Mouse (Mus musculus) lung, postnatal 14 days (tissue): ENCODE results near the gene Nhsl1.
A peak's percentile ranks its signal among the peaks of the same experiment; 100 is the strongest.

Experiments
- DNase-seq: peaks from one replicate; pipeline ENCODE4 v3.0.0; 2021

Gene Nhsl1

DNA sequence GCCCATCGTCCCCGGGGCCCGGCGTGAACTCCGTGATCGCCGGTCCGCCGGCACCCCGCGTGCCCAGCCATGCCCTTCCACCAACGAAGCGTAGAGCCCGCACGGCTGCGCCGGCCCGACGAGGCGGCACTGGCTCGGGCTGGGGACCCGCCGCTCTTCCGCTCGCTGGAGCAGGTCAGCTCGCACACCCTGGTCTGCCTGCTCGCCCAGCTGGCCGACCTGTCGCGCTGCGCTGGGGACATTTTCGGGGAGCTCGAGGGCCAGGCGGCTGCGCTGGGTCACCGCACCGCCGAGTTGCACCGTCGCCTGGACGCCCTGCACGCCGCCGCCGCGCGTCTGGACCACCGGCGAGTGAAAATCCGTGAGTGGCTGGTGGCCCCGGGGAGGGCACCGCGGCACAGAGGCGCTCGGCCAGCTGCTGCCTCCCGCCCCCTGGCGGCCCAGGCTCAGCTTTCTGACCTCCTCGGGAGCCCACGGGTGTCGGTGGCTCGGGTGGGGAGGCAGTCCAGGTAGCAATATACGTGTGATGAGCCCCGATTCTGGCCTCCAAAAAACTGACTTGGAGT, at the start of gene Nhsl1:
Nhsl1 (plus strand) TSS at position 70 of the 566 bp plus-strand sequence.
- DNase-seq = peak; percentile 79

DNA sequence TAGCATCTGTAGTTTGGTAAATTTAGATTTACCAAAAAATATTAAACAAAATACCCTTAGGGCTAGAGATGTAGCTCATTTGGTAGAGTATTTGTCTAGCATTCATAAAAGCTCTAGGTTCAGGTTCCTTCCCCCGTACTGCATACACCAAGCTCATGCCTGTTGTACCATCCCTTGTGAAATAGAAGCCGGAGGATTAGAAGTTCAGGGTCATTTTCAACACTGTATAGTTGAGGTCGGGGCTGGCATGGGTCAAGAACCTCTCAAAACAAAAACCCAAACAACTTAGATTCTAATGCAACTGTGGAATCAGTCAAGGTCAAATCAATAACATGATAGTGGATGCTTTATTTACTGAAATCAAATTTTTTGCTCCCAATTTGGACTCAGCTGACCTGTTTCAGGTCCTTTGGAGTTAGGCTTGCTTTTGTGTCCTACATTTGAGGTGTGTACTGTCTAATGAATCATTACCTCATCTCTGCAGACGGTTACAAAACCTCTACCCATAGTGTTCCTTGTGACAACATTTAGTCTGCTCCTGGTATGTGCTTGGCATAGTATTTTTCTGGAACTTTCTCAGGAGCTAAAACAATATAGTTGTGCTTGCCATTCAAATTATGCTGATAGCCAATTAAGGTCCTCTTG, 42.6 kb upstream of the Nhsl1 start:
- no peak for DNase-seq

DNA sequence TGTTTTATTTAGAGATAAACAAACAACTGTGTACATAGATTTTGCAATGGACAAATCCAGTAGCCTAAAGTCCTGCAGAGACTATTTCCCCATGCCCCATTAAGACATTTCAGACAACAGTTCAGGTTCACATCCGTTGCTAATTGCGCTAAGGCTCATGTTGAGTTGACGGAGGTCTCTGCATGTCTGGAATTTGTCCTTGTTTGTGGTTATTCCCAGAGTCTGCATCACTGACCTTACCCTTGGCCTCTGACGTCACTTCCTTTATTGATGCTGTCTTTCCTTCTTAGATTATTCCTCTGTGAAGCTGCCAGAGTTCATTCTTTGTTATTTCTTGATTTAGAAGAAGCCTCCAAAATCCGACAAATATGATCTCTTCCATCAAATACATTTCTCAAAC, 34.8 kb upstream of the Nhsl1 start:
- DNase-seq = no peak

DNA sequence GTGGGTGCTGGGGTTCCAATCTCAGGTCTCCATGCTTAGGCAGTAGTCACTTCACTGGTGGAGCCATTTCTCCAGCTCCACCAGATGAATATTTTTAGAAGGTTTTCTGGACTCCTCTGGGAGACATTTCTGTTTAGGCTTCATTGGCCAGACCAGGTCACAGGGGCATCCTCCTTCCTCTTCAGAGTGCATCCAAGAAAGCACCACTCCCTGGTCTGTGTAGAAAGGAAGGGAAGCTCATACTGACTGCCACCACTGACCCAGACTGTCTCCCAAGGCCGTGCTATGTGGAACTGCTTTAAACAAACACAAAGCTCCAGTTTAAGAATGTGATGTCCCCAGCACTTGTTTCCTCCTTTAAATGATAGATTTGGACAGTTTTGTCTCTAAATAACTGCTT, 29.3 kb upstream of the Nhsl1 start:
- peak; percentile 2 for DNase-seq

DNA sequence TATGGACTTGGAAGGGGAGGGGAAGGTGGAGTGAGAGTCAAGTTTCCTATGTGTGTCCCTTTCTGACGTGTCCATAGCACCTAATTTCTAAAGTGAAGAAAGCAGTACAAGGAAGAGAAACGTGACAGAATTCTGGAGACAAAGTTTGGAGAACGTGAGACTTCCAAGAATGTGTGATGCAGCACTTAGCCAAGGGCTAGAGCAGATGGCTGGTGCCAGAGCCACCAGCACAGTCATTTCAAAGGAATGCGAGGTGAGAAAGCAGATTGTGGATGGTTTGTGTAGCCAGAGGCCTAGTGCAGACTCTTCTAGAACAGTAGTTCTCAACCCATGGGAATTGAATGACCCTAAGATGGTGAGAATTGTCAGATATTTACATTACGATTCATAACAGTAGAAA, 13.7 kb upstream of the Nhsl1 start:
- no peak for DNase-seq

DNA sequence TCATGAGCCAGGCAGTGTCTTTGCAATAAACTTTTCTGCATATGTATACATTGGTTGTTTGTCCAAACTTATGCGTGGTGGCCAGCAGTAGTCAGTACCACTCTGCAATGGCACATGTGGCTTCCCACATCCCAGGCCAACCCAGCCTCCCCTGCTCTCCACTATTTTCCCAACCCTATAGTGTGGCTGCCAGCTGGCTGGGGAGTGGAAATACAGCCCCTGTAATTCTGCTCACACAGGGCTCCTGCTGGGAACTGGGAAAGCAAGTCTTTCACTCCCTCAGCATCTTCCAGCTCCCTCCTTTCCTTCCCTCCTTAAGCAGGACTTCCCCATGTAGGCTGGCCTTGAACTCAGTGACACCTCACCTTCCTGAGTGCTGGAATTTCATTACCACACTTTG, 3.7 kb upstream of the Nhsl1 start:
- no peak for DNase-seq

DNA sequence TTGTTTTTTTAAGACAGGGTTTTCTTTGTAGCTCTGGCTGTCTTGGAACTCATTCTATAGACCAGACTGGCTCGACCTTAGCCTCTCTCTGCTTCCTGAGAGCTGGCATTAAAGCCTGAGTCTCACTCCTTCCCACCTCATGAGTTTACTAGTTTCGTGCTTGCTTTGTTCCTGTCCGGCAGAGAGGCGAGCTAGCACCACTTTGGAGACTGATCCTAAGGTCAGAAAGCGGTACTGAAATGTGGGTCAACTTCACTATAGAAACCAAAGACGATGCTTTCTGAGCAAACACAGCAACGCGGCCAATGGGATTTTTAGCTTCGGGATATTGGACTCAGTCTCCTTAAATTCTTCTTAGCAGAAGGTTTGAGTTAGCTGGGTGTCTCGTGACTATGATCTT, 1.3 kb upstream of the Nhsl1 start:
- DNase-seq = no peak

DNA sequence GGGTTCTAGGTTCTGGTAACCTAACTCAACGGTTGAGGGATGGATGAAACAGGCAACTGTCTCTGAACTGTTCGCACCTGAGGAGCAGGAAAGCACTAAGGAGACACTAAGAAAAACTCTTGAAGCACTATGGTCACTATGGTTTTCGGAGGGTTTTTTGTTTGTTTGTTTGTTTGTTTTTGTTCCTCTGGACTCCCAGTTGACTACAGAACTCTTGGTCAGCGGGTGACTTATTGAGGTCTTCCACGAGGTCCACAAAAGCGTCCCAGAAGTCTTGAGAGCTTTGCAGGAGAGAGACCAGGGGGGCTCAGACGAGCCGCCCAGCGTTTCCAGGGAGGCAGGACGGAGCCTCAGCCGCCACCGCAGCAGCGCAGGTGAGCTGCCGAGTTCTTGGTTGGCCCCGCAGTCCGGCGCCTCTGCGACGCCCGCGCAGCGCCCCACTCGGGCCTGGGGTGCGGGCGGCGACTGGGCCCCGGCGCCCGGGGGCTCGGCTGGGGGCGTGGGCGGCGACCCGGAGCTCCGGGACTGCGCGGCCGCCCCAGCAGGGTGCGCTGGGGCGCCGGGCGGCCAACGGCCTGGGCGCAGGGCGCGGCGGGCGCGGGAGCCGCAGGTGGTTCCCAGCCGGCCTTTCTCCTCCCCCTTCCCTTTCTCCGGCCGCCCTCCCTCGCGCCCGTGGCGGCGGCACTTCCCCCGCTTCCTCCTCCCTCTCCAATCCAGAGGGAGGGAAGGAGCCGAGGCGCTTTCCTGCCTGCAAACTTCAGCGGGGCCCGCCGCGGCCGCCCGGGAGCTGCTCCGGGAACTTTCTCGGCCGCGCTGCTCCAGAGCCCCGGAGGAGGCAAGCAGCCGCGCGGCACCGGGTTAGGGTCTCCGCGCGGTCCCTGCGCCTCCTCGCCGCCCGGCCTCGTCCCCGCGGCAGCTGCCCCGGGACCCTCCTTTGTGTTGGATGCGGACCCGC, 547 bp upstream of the Nhsl1 start:
- peak; percentile 72 for DNase-seq

DNA sequence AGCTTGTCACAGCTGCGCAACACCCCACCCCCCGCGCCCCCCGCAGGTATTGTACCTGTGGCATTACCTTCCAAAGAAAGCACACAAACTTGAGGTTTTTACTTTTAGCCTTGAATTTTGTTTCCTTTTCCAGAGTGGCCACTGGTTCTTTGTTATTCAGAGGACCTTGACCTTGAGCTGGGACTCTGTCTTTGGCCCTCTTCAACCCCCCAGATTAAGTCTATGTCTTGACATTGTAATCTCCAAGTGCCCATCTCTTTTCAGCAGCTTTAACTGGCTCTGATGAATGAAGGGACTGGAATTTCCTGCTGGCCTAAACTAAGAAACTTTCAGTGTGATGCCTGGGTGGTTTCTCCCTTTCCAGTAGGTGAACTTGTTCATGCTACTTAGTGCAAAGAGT, 906 bp downstream of the Nhsl1 start:
- DNase-seq = no peak

DNA sequence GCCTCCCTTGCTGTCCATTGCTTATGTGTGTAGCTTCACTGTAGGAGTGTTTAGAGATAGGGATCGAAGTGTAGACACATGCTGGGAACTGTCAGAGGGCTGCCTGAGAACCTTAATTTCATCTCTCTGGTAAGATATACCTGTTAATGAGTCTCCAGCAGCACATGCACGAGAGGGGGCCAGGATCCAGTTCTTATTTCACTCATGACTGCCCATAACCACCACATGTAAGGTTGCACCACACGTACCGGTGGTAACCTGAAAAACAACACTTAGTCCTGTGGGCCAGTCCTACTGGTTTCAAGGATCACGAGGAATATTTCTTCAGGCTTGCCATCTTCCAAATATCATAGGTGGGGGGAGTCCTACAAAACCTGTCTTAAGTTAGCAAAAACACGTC, 3.1 kb downstream of the Nhsl1 start:
- DNase-seq = no peak

DNA sequence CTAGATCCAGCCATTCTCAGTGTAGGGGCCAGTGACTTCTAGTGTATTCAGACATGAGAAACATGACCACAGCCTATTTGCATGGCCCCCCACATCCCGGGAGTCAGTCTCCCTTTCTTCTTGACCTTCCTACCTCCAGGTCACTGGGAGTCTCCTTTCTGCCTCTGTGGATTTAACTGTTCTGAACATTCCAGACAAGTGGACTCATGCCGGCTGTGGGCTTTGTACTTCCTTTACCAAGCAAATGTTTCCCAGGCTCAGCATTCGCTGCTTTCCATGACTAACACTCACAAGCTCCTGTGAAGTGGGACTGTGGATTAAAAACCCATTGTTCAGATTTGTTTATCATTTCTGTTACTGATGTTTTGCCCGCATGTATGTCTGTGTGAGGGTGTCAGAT, 4.9 kb downstream of the Nhsl1 start:
- DNase-seq = no peak

DNA sequence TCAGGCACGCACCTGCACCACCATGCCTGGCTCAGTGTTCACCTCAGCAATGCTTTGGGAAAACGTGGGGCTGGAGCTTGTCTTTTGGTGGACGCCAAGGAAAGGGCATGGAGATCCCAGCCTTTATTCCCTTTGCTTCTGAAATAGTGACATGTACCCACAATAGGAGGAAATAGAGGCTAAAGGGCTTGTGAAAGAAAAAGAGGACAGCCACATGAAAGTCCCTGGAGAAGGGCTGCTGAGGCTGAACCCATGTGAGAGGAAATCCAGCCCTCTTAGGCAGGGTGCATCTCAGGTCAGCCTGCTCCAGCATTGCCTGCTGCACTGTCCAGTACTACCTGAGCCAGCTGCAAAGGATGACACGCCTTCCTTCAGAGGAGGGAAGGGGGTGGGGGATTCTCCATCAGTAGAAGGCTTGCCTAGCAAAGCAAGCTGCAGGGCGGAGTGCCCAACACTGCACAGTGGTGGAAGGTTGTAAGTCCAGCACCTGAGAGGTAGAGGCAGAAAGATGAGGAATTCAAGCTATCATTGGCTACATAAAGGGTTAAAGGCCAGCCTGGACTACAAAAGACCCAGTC, 9.6 kb downstream of the Nhsl1 start:
- no peak for DNase-seq

DNA sequence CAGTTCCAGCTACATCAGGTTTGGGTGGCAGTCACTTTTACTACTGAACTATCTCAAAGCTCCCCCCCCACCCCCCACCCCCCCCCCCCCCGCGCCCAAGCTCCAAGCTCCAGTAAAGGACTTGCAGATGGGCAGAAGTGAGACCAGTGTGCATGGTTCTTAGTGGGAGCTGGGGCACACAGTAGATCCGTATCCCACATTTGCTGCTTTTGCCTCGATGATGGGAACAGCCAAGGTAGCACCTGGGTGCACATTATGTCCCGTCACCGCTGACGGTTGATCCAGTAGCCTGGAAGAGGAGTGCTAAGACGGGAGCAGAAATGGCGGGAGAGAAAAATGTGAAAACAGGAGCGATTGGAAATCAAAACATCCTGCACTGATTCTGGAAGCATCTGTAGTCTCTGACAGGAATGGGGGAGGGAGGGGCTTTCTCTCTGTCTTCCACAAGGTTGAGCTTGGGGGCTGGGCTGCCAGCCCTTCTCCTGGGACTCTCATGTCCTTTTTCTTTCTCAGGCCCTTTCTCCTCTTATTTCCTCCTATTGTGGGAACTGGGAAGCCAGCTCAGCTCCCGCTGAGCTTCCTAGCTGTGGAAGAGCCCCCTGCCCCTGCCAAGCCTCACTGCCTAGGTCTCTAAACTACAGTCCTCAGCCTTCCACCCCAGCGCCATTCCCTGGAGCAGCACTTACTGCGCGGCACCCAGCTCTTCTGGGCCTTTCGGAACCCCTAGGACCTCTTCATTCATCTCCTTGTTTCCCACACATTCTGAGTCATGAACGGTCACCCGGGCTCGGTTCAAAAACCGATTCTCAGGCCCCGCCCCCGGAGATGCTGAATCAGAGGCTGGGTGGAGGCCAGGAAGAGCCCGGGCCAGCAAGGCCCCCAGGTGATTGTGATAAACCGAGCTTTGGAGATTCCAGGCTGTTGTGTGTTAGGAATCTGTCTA, 10.6 kb downstream of the Nhsl1 start:
- DNase-seq = peak; percentile 48

DNA sequence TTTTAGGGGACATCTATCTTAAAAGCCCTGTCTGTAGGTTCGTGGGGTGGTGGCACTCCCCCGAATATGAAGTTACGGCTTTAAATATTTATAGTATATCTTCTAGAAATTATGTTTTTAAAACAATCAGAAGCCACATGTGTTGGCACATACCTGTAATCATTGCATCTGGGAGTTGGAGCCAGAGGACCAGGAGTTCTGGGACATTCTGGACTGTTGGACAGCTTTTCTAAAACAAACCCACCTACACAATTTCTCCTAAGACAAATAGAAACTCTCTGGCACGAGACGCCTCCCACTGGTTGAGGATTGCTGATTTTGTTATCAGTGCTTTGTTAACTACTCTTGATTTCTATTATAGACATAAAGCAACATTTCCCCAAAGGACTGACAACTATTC, 11.7 kb downstream of the Nhsl1 start:
- no peak for DNase-seq

DNA sequence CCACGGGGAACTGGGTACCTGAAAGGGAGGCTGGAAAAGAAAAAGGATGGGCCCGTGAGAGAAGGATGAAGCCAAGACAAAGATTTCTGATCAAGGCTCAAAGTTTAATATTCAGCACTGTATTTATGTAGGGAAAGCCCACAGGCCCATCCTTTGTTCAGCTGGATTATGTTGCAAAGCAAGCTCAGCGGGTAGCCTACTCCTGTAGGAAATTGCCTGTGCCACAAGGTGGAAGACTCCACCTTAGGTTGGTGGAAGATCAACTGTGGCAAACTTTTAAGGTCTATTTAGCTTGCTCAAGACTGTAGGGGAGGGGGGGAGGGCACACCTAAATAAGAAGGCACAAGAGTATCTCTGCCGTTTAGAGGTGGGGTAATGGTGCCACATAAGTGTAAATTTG, 14.8 kb downstream of the Nhsl1 start:
- DNase-seq = no peak

DNA sequence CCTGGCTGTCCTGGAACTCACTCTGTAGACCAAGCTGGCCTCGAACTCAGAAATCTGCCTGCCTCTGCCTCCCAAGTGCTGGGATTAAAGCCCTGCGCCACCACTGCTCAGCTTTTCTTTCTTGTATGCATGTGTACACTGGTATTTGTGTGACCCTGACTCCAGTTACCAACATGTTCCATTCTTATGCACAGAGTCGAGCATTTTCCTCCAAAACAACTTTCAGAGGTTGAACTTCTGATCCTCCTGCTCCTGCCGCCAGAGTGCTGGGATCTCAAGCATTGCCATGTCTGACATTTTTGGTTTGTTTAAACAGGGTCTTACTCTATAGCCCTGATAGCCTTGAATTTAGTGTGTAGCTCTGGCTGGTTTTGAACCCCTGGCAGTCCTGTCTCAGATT, 15.4 kb downstream of the Nhsl1 start:
- DNase-seq = no peak

DNA sequence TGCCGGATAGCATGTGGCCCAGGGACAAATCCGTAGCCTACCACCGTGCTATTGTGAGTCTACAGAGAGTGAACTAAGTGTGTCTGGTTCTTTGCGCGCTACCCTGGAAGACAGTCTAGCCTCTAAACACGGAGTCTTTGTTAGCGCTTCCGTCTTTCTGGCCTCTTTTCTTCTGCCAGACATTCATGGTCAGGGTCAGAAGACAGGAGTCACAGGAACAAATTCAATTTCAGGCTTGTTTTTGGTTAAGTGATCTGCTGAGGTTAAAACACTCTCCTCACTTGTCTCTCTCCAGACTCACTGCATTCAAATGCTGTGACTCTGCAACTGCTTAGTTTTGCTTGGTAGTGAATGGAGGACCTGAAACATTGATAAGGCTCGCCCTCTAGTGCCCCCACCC, 15.9 kb downstream of the Nhsl1 start:
- no peak for DNase-seq

DNA sequence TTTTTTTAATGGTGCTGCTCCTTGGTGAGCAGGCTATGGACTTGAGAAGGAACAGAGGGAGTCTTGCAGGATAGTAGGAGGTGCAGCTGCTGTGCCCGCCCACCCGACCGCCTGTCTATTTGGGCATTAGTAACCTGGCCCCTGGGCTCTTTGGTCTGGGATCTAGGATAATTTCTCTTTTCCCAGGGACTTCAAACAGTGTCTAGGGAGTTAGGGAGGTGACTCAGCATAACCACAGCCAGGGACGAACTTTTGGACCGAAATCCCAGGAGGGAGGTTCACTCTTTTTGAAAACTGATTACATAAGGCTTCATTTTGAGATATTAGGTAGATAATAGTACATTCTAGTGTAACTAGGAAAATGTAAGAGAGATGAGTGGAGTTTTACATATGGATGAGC, 18.9 kb downstream of the Nhsl1 start:
- no peak for DNase-seq

DNA sequence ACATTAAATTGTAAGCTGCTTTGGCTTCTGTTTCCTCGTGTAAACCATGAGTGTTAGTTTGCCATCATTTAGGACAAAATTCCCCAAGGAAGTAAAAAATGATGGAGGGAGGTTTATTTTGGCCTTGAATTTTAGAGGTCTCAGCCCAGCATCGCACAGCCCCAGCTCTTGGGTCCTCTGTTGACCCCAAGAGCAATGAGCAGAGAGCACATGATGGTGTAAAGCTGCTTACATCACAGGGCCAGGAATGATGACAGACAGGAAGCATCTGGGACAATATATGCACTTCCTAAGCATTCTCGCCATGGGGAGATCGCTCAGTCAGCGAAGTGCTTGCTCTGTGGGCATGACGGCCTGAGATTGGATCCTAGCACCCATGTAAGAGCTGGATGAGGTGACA, 20.6 kb downstream of the Nhsl1 start:
- no peak for DNase-seq

DNA sequence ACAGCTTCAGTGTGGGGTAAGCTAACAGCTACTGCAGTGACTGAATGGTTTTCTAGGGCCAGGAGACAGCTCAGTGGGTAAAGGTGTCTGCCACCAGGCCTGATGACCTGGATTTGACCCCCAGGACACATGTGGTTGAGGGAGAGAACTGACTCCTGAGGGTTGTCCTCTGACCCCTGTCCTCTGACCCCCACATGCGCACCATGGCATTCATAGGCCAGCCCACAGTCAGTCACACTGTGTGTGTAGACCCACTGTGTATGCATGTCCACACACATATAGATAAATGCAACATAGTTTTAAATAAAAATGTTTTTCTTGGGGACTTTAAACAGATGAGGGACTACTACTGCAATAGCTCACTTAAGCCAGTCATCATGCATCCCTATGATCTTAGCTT, 22.1 kb downstream of the Nhsl1 start:
- DNase-seq = no peak

DNA sequence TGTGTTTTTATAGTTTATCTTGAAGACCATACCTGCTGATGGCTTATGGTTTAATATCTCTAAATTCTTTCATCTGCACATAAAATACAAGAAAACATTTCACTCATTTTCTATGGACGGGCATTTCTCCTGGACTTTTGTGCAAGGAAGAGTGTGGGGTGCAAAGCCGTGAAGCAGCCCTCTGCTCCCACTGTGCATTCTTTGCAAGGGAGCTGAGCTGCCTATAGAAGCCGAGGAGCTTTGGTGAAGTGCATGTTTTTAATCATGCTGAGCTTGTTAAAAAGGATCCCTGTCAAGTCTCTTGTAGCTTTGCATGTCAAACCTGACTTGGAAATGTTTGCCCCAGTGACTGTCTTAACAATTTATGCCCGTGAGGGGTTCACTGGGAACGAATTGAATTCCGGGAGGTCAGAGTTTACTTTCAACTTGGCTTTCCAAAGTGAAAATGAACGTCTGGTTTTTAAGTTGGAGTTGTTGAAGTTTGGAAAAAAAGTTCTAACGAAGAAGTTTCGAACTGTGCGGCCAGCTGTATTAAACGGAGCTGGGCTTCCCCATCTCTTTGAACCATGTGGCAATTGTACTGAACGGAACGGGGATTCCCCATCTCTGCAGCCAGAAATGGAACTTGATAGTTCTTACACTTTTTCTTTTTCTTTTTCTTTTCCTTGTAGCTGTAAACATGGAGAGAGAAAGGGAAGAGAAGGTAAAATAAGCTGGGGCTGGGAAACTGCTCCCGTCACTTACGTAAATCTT, 22.8 kb downstream of the Nhsl1 start:
- DNase-seq = no peak

DNA sequence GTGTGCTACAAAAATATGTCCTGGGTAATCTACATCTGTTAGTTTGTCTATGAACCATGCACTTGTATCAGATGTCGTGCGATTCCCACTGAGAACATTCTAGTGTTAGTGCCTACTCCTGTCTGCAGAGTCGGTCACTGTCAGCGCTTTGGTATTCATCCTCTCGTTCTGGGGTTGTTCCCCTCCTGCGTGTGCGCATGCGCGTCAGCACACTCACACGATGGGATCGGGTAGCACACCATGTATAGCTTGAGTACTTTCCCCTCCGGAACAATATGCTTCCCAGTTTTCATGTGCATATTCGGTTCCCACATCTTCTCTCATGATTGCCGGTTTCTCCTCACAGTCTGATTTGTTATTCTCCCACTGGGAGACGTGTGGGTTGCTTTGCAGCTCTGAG, 28.4 kb downstream of the Nhsl1 start:
- DNase-seq = no peak
